Mouse (Mus musculus): ENCODE results near the gene Dars2.
"Not testable (repeated sequence)": the region's sequence is repeated elsewhere in the genome, so short reads cannot be mapped to it uniquely, and the experiment has no call there.

Dars2 gene

GRCm38 (mm10) chr1:161035281-161035785, 35.1 kb downstream of the Dars2 start:
- no peak for DNase-seq (ENCODE audit: low spot score)

DNA sequence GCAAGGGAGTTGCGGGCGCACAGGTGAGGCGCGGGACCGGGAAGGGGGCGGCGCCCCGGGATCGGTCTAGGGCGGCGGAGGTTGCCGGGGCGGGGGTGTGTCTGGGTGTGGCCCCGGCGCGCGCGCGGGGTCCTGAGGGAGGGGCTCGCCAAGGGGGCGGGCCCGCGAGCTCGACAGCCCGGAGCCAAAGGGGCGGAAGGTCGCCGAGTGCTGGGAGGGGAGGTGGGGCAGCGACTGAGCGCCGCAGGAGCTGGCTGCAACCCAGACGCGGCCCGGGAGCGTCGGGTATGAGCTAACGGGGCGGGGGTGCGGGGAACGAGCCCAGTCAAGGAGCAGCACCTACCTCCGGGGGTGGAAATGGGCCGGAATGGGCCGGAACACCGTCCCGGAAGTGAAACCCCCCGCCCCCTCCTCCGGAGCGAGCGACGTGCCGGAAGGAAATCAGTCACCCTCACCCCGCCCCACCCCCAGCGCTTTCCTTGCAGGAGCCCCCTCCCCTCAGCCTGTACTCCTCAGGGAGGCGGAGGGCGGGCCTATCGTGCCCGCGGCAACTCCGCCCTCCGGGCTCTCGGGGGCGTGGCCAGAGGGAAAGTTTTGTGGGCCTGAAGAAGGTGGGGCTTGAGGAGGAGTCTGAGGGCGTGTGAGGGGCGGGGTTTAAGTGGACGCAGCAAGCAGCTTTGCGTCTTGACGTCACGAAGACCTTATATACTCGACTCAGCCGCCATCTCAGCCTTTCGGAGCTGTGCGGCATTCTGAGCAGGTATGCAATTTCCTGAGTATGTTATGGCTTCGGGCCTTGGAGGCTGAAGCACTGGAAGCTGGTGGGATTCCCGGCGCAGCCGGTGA, 35.8 kb downstream of the Dars2 start, which contains the start of gene Zbtb37:
Zbtb37 (minus strand) TSS at position 415 of the 846 bp plus-strand sequence.
- peak; percentile 99 for DNase-seq (ENCODE audit: low spot score)

DNA sequence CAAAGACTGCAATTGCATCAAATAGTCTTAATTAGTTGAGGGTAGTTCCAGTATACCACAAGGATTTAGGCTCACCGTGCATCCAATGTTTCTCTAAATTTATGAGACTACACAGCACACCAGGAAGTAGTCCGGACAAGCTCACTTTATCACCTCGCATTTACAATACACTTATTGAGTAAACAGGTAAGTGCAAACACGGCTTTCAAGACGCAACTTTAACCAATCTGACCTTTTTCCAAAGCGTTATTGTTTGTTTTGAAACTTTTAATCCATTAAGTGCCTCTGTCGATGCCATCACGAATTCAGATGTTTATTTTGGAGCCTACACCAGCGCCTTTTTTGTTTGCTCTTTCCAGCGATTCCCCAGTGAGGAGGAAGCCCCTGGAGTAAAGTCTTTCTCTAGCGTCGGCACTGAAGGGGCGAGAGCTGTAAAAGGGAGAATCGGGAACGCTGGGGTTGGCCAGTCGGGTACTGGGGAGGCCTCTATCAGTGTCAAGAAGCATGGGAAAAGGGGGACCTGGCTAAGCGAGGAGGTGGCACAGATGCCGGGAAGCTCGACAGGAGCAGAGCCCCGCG, 36.5 kb downstream of the Dars2 start:
- peak; percentile 11 for DNase-seq (ENCODE audit: low spot score)

- no peak for DNase-seq (ENCODE audit: low spot score)
These were observed 38.1 kb downstream of the Dars2 start for GRCm38 (mm10) chr1:161032345-161032744.

- no peak for DNase-seq (ENCODE audit: low spot score)
These were observed 38.6 kb downstream of the Dars2 start for GRCm38 (mm10) chr1:161031881-161032280.

GRCm38 (mm10) chr1:161030058-161030457, 40.4 kb downstream of the Dars2 start:
- no peak for DNase-seq (ENCODE audit: low spot score)

GRCm38 (mm10) chr1:161028427-161028826, 42.0 kb downstream of the Dars2 start:
- not testable (repeated sequence) for DNase-seq (ENCODE audit: low spot score)

GRCm38 (mm10) chr1:161027196-161027595, 43.3 kb downstream of the Dars2 start:
- no peak for DNase-seq (ENCODE audit: low spot score)

DNA sequence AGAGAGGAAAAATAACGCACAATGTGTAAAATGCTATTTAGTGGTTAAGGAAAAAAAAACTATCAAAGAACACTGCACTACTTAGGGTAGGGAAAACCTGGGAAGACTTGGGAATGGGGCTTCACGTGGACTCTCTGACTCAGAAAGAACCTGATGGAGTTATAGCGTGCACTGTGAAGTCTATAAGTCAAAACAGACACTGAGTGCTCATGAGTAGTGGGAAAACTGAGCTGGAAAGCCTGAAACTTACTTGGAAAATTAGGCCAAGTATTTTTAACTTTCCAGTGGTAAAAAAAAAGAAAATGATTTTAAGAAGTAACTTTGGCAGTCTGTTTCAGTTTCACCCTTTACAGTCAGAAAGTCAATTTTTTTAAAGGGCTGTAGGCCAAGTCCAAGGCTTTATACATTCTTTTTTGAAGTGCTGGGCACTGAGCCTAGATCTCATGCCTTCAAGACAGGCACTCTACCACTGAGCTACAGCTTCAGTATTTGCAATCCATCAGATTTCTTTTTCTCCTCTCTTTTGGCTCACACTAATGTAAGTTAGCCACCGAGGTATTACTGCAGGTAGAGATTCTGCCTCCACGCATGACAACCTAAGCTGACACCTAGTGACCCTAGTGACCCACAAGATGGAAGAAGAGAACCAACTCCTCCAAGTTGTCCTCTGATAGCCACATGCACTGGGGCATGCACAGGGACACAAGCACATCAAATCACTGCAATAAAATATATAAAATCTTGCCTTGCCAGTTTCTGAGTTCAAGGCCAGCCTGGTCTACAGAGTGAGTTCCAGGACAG, 44.8 kb downstream of the Dars2 start:
- no peak for DNase-seq (ENCODE audit: low spot score)

DNA sequence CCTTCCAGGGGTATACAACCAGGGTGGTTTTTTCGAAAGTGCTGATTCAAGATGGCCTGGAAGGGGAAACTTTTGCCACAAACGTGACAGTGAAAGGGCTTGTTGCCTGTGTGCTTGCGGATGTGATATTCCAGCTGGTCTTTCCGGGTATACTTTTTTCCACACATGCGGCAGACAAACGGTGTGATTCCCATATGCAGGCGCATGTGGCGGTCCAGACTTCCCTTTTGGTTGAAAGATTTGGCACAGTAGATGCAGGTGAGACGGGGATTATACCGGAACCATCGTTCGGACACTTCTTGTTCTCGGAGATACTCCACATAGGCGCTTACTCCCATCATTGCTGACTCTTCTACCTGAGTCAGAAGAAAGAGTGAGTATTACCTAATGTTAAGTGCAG, 50.4 kb downstream of the Dars2 start:
- DNase-seq (ENCODE audit: low spot score): no peak

DNA sequence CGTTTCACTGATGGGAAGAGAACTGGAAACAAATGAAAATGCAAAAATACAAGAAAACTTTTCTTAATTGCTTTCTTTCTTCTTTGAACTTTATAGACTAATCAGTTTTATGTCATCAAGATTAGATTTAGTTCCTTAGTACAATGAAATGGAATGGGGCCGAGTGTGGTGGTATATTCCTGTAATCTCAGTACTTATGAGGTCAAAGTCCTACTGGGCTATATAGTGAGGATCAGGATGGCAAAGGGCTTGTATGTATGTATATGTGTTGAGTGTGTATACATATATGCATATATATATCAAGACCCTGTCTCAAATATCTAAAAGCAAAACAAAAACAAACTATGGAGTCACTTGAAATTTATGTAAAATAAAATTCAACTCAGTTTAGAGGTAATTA, 54.1 kb downstream of the Dars2 start:
- DNase-seq (ENCODE audit: low spot score): no peak

- DNase-seq (ENCODE audit: low spot score): no peak
These were observed 60.0 kb downstream of the Dars2 start for GRCm38 (mm10) chr1:161010436-161010835.

- DNase-seq (ENCODE audit: low spot score): no peak
These were observed 62.4 kb downstream of the Dars2 start for GRCm38 (mm10) chr1:161008038-161008437.

GRCm38 (mm10) chr1:161006471-161006870, 64.0 kb downstream of the Dars2 start:
- no peak for DNase-seq (ENCODE audit: low spot score)

DNA sequence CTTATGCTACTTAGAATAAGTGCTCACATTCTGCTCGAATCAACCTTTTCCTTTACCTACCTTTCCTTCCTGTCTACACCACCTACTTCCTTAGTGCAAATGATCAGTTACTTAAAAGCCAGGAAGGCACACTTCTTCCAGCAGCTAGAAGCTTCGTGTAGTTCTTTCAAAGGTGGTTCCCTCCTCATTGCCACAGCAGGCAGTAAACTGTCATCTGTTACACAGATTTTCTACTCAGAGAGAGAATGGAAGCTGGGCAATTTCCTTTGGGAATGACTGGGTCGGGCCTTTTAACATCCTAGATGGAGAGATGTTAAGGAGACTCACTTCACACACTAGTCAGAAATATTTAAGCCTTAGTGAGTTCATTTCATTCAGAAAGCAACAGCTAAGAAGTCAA, 64.9 kb downstream of the Dars2 start:
- DNase-seq (ENCODE audit: low spot score): no peak

GRCm38 (mm10) chr1:161004942-161005341, 65.5 kb downstream of the Dars2 start:
- no peak for DNase-seq (ENCODE audit: low spot score)

DNA sequence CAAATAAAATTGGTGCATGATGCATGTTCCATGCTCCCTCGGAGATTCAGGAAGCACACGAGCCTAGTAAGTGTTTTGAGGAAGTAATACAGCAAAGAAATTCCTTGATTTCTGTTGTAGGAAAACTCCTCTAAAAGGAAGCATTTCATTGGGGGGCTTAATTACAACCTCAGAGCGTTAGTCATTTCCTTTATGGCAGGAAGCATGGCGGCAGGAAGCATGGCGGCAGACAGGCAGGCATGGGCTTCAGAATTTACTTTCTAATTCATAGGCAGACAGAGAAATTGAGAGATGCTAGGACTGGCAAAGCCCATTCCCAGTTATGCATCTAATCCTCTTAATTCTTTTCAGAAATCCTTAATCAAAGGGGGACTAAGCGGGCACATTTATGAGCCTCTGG, 76.6 kb downstream of the Dars2 start:
- no peak for DNase-seq (ENCODE audit: low spot score)
